Comparison of ENCODE assay signal across 27 mouse cellular contexts in the genomic region with DNA sequence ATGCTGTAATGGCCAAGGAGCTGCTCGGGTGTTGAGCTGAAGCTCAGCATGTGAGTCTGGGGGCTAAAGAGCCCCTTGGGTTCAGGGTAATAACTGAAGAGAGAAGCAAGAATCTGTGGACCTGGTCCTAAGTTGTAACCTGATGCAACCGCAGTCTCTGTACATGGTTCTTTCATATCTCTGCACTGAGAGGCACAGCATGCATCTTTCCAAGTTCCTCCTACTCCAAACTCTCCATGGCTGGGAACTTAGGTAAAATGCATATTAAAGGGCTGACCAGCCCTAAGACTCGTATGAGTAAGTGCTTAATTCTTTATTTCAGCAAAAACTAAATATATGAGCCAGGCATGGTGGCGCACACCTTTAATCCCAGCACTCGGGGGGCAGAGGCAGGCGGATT.
"Had no signal": no experiment of that assay in that cellular context is flagged by ENCODE, and none has a peak within 500 bp of the region (broad histone marks: within the 10 kb centered on the region; RNA-seq: fewer than 3 reads in every experiment).

No protein-coding gene starts in this region.

- H3K27me3 ChIP-seq: limb, embryonic 12.5 days; limb, embryonic 13.5 days; limb, embryonic 15.5 days; liver, embryonic 12.5 days; liver, embryonic 13.5 days; liver, embryonic 15.5 days; lung, embryonic 15.5 days; megakaryocyte, embryonic 14.5 days; midbrain, embryonic 12.5 days; midbrain, embryonic 13.5 days; midbrain, embryonic 15.5 days; neural tube, embryonic 12.5 days had no signal

- H3K36me3 ChIP-seq: limb, embryonic 10.5 days; limb, embryonic 13.5 days; limb, embryonic 15.5 days; liver, embryonic 12.5 days; liver, embryonic 13.5 days; liver, embryonic 15.5 days; lung, embryonic 15.5 days; midbrain, embryonic 10.5 days; midbrain, embryonic 12.5 days; midbrain, embryonic 13.5 days; midbrain, embryonic 15.5 days; neural tube, embryonic 12.5 days had no signal

- H3K9ac ChIP-seq: limb, embryonic 12.5 days; limb, embryonic 13.5 days; limb, embryonic 15.5 days; liver, embryonic 12.5 days; liver, embryonic 13.5 days; liver, embryonic 14.5 days; liver, embryonic 15.5 days; liver, postnatal 0 days; lung, embryonic 14.5 days; lung, embryonic 15.5 days; midbrain, embryonic 12.5 days; midbrain, embryonic 13.5 days; midbrain, embryonic 15.5 days; neural tube, embryonic 12.5 days had no signal

- H3K27ac ChIP-seq: limb, embryonic 10.5 days; limb, embryonic 12.5 days; limb, embryonic 13.5 days; limb, embryonic 15.5 days; liver, embryonic 12.5 days; liver, embryonic 13.5 days; liver, embryonic 14.5 days; liver, embryonic 15.5 days; lung, embryonic 15.5 days; macrophage; midbrain, embryonic 10.5 days; midbrain, embryonic 12.5 days; midbrain, embryonic 13.5 days; midbrain, embryonic 15.5 days; neural tube, embryonic 12.5 days had no signal

- DNase-seq: left cerebral cortex, postnatal 4 days; liver, embryonic 13.5 days; liver, postnatal 0 days; lung, adult 18-20 months; lung, adult 2 months; lung, embryonic 14.5 days; lung, postnatal 10 days; lung, postnatal 14 days; lung, postnatal 36 days; lung, postnatal 4 days; midbrain, embryonic 14.5 days had no signal

- H3K9me3 ChIP-seq: limb, embryonic 10.5 days; limb, embryonic 12.5 days; limb, embryonic 13.5 days; limb, embryonic 15.5 days; liver, embryonic 12.5 days; liver, embryonic 13.5 days; liver, embryonic 15.5 days; lung, embryonic 15.5 days; megakaryocyte, embryonic 14.5 days; midbrain, embryonic 10.5 days; midbrain, embryonic 12.5 days; midbrain, embryonic 13.5 days; midbrain, embryonic 15.5 days; neural tube, embryonic 12.5 days had no signal

- H3K4me3 ChIP-seq: limb, embryonic 10.5 days; limb, embryonic 12.5 days; limb, embryonic 13.5 days; limb, embryonic 15.5 days; liver, embryonic 12.5 days; liver, embryonic 13.5 days; liver, embryonic 15.5 days; lung, embryonic 15.5 days; megakaryocyte, embryonic 14.5 days; midbrain, embryonic 10.5 days; midbrain, embryonic 12.5 days; midbrain, embryonic 13.5 days; midbrain, embryonic 15.5 days; myocyte; neural tube, embryonic 12.5 days had no signal
